Mouse (Mus musculus) small intestine, adult 2 months (tissue): Measurements from ENCODE around the gene Naa50. TPM values are rescaled to one million over a fixed set of nuclear protein-coding genes. Genes with fewer than 3 reads are reported as not detected.

Source experiments
- H3K27ac ChIP-seq: fragments of 200-500 bp; 2 replicates; pipeline ENCODE4 v1.5.1; 2012; ENCODE audit warnings: low read depth, low read length, control low read depth, inconsistent platforms; ENCODE audit not compliant: insufficient read depth
- H3K27me3 ChIP-seq: fragments of 200-500 bp; 2 replicates; pipeline ENCODE4 v1.6.1; 2012; ENCODE audit warnings: mild to moderate bottlenecking, moderate library complexity, low read length, inconsistent platforms; ENCODE audit not compliant: control insufficient read depth, insufficient read depth
- H3K36me3 ChIP-seq: fragments of 200-500 bp; 2 replicates; pipeline ENCODE4 v1.6.1; 2012; ENCODE audit warnings: mild to moderate bottlenecking, low read length, control low read depth, inconsistent platforms; ENCODE audit not compliant: control insufficient read depth, insufficient read depth
- H3K4me1 ChIP-seq: fragments of 200-500 bp; 2 replicates; pipeline ENCODE4 v1.6.1; 2012; ENCODE audit warnings: low read length, inconsistent platforms, mixed read lengths; ENCODE audit not compliant: control insufficient read depth, insufficient read depth, insufficient read length
- H3K4me3 ChIP-seq: fragments of 200-500 bp; 2 replicates; pipeline ENCODE4 v1.5.1; 2012; ENCODE audit warnings: low read depth, mild to moderate bottlenecking, control low read depth, inconsistent platforms, low read length, moderate library complexity
- CTCF ChIP-seq: fragments of 200-500 bp; IDR thresholded peaks from 2 replicates; pipeline ENCODE4 v1.5.1; 2012; ENCODE audit warnings: low read depth, mild to moderate bottlenecking, control low read depth, inconsistent platforms, low read length, moderate library complexity, mixed read lengths; ENCODE audit not compliant: insufficient replicate concordance, insufficient read length; ENCODE audit errors: extremely low read depth
- POLR2A ChIP-seq: fragments of 200-500 bp; IDR thresholded peaks from 2 replicates; pipeline ENCODE4 v1.6.1; 2012; ENCODE audit warnings: low read depth, mild to moderate bottlenecking, control low read depth, inconsistent platforms, low read length, moderate library complexity
- WGBS: fragments of 180-500 bp; shearing (Covaris S2); methylation state at CpG from one replicate; pipeline ENCODE4 v1.1.7; 2018; 5-methylcytosine and 5-hydroxymethylcytosine counted together
- polyA plus RNA-seq: library from polyadenylated mRNA; depleted of rRNA; stranded (reverse); fragments of >200 nt; gene quantifications from 2 replicates; pipeline ENCODE4 v1.2.3, GENCODE M21; 2012

Gene Naa50
- polyA plus RNA-seq, 1 experiment = 7.7 TPM

DNA sequence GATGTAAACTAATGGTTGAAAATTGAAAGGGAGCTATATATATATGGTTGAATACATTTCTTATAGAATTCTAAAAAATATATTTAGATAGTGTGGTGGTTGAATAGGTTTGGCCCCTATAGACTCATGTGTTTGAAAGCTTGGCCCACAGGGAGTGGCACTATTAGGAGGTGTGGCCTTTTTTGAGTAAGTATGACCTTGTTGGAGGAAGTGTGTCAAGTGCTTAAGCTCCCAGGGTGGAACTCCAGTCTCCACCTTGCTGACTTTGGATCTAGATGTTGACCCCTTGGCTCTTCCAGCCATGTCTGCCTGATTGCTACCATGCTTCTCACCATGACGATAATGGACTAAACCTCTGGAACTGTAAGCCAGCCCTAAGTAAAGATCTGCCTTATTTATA lies 43.0 kb downstream of the Naa50 start:
- H3K36me3 ChIP-seq = peaks cover 8% of the 10 kb centered on the region
- TF ChIP-seq CTCF (no peak), POLR2A (no peak)
- H3K4me3 ChIP-seq = no peak overlapping the region
- peaks cover 3% of the 10 kb centered on the region; the same call in 1 of the 2 replicates for H3K4me1 ChIP-seq
- no peaks in the 10 kb centered on the region for H3K27me3 ChIP-seq
- H3K27ac ChIP-seq = no peak overlapping the region; the same call in 1 of the 2 replicates
- 64% methylated on average over 1 of the region's 1 CpGs for WGBS

DNA sequence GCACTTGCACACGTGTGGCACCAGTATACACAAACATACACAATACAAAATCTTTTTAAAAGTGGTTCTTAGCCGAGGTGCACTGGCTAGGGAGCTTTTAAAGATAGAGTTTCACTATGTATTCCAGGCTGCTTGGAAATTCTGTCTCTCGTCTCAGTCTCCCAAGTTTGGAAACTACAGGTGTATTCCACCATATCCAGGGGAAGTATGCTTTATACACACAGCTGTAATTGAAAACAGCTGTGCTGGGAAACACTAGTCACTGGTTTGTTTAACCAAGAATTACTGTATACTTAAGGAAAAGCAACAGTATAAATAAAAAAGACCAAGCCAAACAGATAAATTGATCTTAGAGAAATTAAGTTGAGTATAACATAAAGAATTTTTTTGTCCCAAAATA lies 45.1 kb downstream of the Naa50 start:
- WGBS = 81% methylated on average over 3 of the region's 3 CpGs
- Histone ChIP-seq H3K4me3 (no peak overlapping the region), H3K4me1 (peaks cover 3% of the 10 kb centered on the region; the same call in 1 of the 2 replicates), H3K36me3 (peaks cover 6% of the 10 kb centered on the region), H3K27ac (no peak overlapping the region), H3K27me3 (no peaks in the 10 kb centered on the region)
- TF ChIP-seq POLR2A (no peak), CTCF (no peak)

DNA sequence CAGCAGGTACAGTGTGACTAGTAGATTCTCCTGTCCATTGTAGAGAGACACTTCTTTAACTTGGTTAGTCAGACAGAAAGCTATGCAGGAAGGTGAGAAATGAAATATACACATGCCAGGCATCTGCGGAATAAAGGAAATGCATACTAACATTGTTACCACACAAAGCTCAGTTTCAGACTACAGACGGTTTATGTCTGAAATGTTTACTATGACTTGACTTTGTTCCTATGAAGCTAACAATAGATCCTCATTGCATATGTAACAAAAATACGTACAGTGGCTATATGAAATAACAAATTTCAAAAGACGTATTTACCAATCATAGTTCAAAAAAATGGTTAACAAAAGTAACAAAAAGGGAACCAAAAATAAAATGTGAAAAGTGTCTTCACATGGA lies 47.5 kb downstream of the Naa50 start:
- H3K27ac ChIP-seq = no peak overlapping the region
- H3K4me1 ChIP-seq = peaks cover 3% of the 10 kb centered on the region; the same call in 1 of the 2 replicates
- peaks cover 4% of the 10 kb centered on the region; the same call in 1 of the 2 replicates for H3K36me3 ChIP-seq
- no peak overlapping the region for H3K4me3 ChIP-seq
- 91% methylated on average over 4 of the region's 4 CpGs for WGBS
- no peaks in the 10 kb centered on the region for H3K27me3 ChIP-seq
- no peak for TF ChIP-seq CTCF
- no peak for TF ChIP-seq POLR2A

DNA sequence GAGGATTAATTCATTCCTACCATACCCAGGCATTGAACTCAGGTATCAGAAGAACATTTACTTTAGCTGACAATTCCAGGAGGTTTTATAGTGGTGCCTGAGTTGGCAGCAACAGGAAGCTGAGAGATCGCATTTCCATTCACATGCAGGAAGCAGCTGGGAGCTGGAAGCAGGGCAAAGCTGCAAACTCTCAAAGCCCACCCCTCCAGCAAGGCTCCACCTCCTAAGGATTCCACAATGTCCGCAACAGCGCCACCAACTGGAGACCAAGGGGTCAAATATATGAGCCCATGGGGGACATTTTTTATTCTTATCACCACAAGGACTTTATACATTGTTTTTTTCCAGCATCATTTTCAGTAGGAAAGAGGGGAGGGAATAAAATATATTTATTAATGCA lies 49.1 kb downstream of the Naa50 start:
- TF ChIP-seq POLR2A (no peak), CTCF (peak; percentile 15; the same call in 1 of the 2 replicates)
- 89% methylated on average over 3 of the region's 3 CpGs for WGBS

DNA sequence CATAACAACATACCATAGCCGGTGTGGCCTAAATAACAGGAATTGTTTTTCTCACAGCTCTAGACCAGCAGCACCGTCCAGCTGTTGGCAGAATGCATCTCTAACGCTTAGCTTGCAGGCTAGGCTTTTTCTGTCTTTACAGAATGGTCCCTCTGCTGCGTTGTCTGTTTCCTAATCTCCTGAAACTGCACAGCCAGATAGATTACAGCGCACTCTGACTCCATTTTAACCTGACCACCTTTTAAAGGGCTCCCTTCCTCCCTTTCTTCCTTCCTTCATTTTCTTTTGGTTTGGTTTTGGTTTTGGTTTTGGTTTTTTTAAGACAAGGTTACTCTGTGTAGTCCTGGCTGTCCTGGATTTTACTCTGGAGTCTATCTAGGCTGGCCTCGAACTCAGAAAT lies 50.4 kb downstream of the Naa50 start:
- Histone ChIP-seq H3K36me3 (peaks cover 4% of the 10 kb centered on the region; the same call in 1 of the 2 replicates), H3K27ac (no peak overlapping the region), H3K27me3 (no peaks in the 10 kb centered on the region), H3K4me1 (0 out of 2 replicates have a peak, but pooled peaks cover 1% of the 10 kb centered on the region), H3K4me3 (no peak overlapping the region)
- TF ChIP-seq POLR2A = no peak
- no peak for TF ChIP-seq CTCF
- 76% methylated on average over 6 of the region's 6 CpGs for WGBS

More for the DNA sequence above, 49.1 kb downstream of the Naa50 start:
- no peak overlapping the region for H3K27ac ChIP-seq
- H3K4me3 ChIP-seq = no peak overlapping the region
- H3K27me3 ChIP-seq = no peaks in the 10 kb centered on the region
- peaks cover 4% of the 10 kb centered on the region; the same call in 1 of the 2 replicates for H3K36me3 ChIP-seq
- H3K4me1 ChIP-seq = no peaks in the 10 kb centered on the region

DNA sequence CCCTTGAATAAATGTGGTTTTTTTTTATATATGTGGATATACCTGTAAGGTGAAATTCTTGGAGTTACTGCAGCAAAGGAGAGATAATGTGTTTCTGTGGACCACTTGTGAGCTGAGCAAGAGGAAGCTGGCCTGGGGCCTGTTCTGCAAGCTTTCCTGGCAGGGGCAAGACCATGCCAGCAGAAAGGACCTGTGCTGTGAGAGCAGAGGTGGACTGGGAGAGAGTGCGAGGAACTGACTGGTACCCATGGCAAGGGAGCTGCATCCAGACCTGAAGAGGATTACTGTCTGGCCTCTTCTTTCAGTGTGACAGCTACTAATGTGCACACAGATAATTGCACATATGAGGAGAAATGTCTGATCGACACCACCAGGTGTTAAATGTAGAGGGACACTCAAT lies 51.3 kb downstream of the Naa50 start:
- Histone ChIP-seq H3K4me3 (no peak overlapping the region), H3K27ac (no peak overlapping the region), H3K36me3 (0 out of 2 replicates have a peak, but pooled peaks cover 2% of the 10 kb centered on the region), H3K4me1 (0 out of 2 replicates have a peak, but pooled peaks cover 1% of the 10 kb centered on the region), H3K27me3 (no peaks in the 10 kb centered on the region)
- no peak for TF ChIP-seq POLR2A
- TF ChIP-seq CTCF = no peak
- WGBS = 97% methylated on average over 2 of the region's 2 CpGs

DNA sequence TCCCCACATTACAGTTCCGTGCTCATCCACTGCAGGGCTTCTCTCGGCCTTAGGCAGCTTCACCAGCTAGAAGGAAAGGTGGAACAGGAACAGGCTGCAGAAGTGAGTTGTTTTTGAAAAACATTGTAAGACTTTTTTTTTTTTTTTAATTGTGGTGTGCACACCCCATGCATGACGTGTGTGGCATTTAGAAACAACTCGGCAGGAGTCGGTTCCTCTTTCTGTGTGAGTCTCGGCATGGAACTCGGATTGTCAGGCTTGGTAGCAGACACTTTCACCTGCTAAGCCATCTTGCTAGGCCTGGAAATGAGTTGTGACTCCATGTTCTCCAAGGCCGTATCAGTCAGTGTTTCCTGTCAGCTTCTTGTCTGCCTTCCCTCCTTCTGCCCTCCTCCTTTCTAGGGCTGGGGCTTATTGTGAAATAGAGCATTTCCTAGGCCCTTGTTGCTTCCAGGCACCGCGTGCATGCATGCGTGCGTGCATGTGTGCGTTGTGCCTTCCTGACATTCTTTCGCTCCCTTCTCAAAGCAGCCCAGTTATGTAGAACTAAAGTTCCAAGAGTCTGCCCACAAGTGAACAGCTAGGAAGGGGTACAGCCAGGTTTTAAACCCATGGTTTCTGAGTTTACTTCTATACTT lies 59.6 kb downstream of the Naa50 start:
- Histone ChIP-seq H3K27ac (no peak overlapping the region), H3K27me3 (no peaks in the 10 kb centered on the region), H3K4me3 (no peak overlapping the region), H3K4me1 (0 out of 2 replicates have a peak, but pooled peaks cover 3% of the 10 kb centered on the region), H3K36me3 (peaks cover 23% of the 10 kb centered on the region)
- TF ChIP-seq CTCF (no peak), POLR2A (no peak)
- WGBS = 85% methylated on average over 14 of the region's 14 CpGs

DNA sequence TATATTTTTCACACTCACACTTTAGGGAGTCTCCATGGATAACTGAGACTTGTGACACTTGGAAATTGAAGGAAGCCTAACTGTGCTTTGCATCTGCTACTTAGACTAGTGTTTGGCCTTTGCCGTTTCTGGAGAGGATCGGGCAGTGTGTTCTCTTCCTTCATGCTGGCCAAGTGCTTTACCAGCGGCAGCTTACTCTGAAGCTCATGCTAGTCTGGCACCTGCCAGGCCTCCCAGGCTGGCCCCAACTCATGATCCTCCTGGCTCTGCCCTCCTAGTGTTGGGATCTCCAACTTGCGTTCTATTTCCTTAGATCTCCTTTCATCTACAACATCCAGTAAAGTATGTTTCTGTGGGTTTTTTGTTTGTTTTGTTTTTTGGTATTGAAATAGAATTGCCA lies 60.5 kb downstream of the Naa50 start:
- H3K4me3 ChIP-seq = no peak overlapping the region
- TF ChIP-seq CTCF (no peak), POLR2A (no peak)
- H3K27ac ChIP-seq = no peak overlapping the region
- peaks cover 27% of the 10 kb centered on the region for H3K36me3 ChIP-seq
- H3K27me3 ChIP-seq = no peaks in the 10 kb centered on the region
- H3K4me1 ChIP-seq = 0 out of 2 replicates have a peak, but pooled peaks cover 2% of the 10 kb centered on the region
- WGBS = 92% methylated on average over 4 of the region's 4 CpGs
